Mouse (Mus musculus): ENCODE measurements around the gene Syn3. TPM values are rescaled to one million over a fixed set of nuclear protein-coding genes. Genes with fewer than 3 reads are reported as not detected.

Syn3 gene
- polyA plus RNA-seq, 2 experiments, result 0.11 to 0.14 TPM

- Histone ChIP-seq H3K4me2 (ENCODE audit: low read depth) (no peak overlapping the region), H3K4me3 (ENCODE audit: insufficient read depth in 1 of 2, low read depth in 2 of 2, low read length in 2 of 2) (no peak overlapping the region), H3K9me3 (ENCODE audit: control insufficient read depth, low read length) (no peaks in the 10 kb centered on the region), H3K27ac (no peak overlapping the region), H3K36me3 (replicated peaks; ENCODE audit: control insufficient read depth, insufficient read depth, low read depth) (no peaks in the 10 kb centered on the region), H3K4me1 (replicated peaks; ENCODE audit: control insufficient read depth in 2 of 2, insufficient read depth in 2 of 2, low read length in 1 of 2) (peaks cover 4 to 6% of the 10 kb centered on the region in 2 experiments; a peak in 2 of 4 replicates), H3K27me3 (ENCODE audit: control insufficient read depth, insufficient read depth, low read length) (no peaks in the 10 kb centered on the region), H3K9ac (replicated peaks) (no peak overlapping the region)
- TF ChIP-seq EP300 (IDR thresholded peaks at IDR 0.05; ENCODE audit: low read depth) (no peak), CTCF (IDR thresholded peaks at IDR 0.05; ENCODE audit: low read depth) (no peak)
- DNase-seq (ENCODE audit: low read depth in 3 of 3, low spot score in 3 of 3) (no peak), ATAC-seq (ENCODE audit: insufficient read depth) (no peak)
- 59% methylated on average over 5 of the region's 5 CpGs for WGBS (ENCODE audit: insufficient replicate concordance)
Observed at GRCm38 (mm10) chr10:86387821-86388440, 110.8 kb downstream of the Syn3 start.

GRCm38 (mm10) chr10:86386232-86386631, 112.5 kb downstream of the Syn3 start:
- H3K27ac ChIP-seq, result no peak overlapping the region
- no peaks in the 10 kb centered on the region for H3K27me3 ChIP-seq (ENCODE audit: control insufficient read depth, insufficient read depth, low read length)
- 66% methylated on average over 4 of the region's 4 CpGs for WGBS (ENCODE audit: insufficient replicate concordance)
- TF ChIP-seq EP300 (IDR thresholded peaks at IDR 0.05; ENCODE audit: low read depth) (no peak), CTCF (IDR thresholded peaks at IDR 0.05; ENCODE audit: low read depth) (no peak)
- H3K9ac ChIP-seq (replicated peaks), result no peak overlapping the region
- H3K36me3 ChIP-seq (replicated peaks; ENCODE audit: control insufficient read depth, insufficient read depth, low read depth), result no peaks in the 10 kb centered on the region
- DNase-seq (ENCODE audit: low read depth in 3 of 3, low spot score in 3 of 3) (no peak), ATAC-seq (ENCODE audit: insufficient read depth) (no peak)
- no peak overlapping the region for H3K4me2 ChIP-seq (ENCODE audit: low read depth)
- H3K4me1 ChIP-seq (replicated peaks; ENCODE audit: control insufficient read depth in 2 of 2, insufficient read depth in 2 of 2, low read length in 1 of 2), result no peaks in the 10 kb centered on the region
- H3K4me3 ChIP-seq (ENCODE audit: insufficient read depth in 1 of 2, low read depth in 2 of 2, low read length in 2 of 2), result no peak overlapping the region
- no peaks in the 10 kb centered on the region for H3K9me3 ChIP-seq (ENCODE audit: control insufficient read depth, low read length)

GRCm38 (mm10) chr10:86385656-86386055, 113.0 kb downstream of the Syn3 start:
- 37% methylated on average over 4 of the region's 4 CpGs for WGBS (ENCODE audit: insufficient replicate concordance)
- H3K27ac ChIP-seq, result no peak overlapping the region

GRCm38 (mm10) chr10:86384655-86385054, 114.0 kb downstream of the Syn3 start:
- no peak for ATAC-seq (ENCODE audit: insufficient read depth)
- Histone ChIP-seq H3K9ac (replicated peaks) (no peak overlapping the region), H3K27ac (no peak overlapping the region), H3K4me3 (ENCODE audit: insufficient read depth in 1 of 2, low read depth in 2 of 2, low read length in 2 of 2) (no peak overlapping the region), H3K27me3 (ENCODE audit: control insufficient read depth, insufficient read depth, low read length) (no peaks in the 10 kb centered on the region), H3K36me3 (replicated peaks; ENCODE audit: control insufficient read depth, insufficient read depth, low read depth) (no peaks in the 10 kb centered on the region), H3K4me1 (replicated peaks; ENCODE audit: control insufficient read depth in 2 of 2, insufficient read depth in 2 of 2, low read length in 1 of 2) (no peaks in the 10 kb centered on the region), H3K9me3 (ENCODE audit: control insufficient read depth, low read length) (no peaks in the 10 kb centered on the region), H3K4me2 (ENCODE audit: low read depth) (no peak overlapping the region)
- 61% methylated on average over 2 of the region's 2 CpGs for WGBS (ENCODE audit: insufficient replicate concordance)
- TF ChIP-seq EP300 (IDR thresholded peaks at IDR 0.05; ENCODE audit: low read depth), result no peak
- TF ChIP-seq CTCF (IDR thresholded peaks at IDR 0.05; ENCODE audit: low read depth), result no peak
- DNase-seq (ENCODE audit: low read depth in 3 of 3, low spot score in 3 of 3), result no peak

More at GRCm38 (mm10) chr10:86385656-86386055, 113.0 kb downstream of the Syn3 start:
- Histone ChIP-seq H3K4me1 (replicated peaks; ENCODE audit: control insufficient read depth in 2 of 2, insufficient read depth in 2 of 2, low read length in 1 of 2) (no peaks in the 10 kb centered on the region), H3K9ac (replicated peaks) (no peak overlapping the region), H3K4me2 (ENCODE audit: low read depth) (no peak overlapping the region), H3K36me3 (replicated peaks; ENCODE audit: control insufficient read depth, insufficient read depth, low read depth) (no peaks in the 10 kb centered on the region), H3K9me3 (ENCODE audit: control insufficient read depth, low read length) (no peaks in the 10 kb centered on the region), H3K4me3 (ENCODE audit: insufficient read depth in 1 of 2, low read depth in 2 of 2, low read length in 2 of 2) (no peak overlapping the region), H3K27me3 (ENCODE audit: control insufficient read depth, insufficient read depth, low read length) (no peaks in the 10 kb centered on the region)
- DNase-seq (ENCODE audit: low read depth in 3 of 3, low spot score in 3 of 3), result no peak
- no peak for TF ChIP-seq CTCF (IDR thresholded peaks at IDR 0.05; ENCODE audit: low read depth)
- TF ChIP-seq EP300 (IDR thresholded peaks at IDR 0.05; ENCODE audit: low read depth), result no peak
- no peak for ATAC-seq (ENCODE audit: insufficient read depth)

GRCm38 (mm10) chr10:86381922-86382260, 116.8 kb downstream of the Syn3 start:
- H3K9me3 ChIP-seq (ENCODE audit: control insufficient read depth, low read length), result no peaks in the 10 kb centered on the region
- H3K36me3 ChIP-seq (replicated peaks; ENCODE audit: control insufficient read depth, insufficient read depth, low read depth), result no peaks in the 10 kb centered on the region
- no peaks in the 10 kb centered on the region for H3K4me1 ChIP-seq (replicated peaks; ENCODE audit: control insufficient read depth in 2 of 2, insufficient read depth in 2 of 2, low read length in 1 of 2)
- H3K27ac ChIP-seq, result no peak overlapping the region
- ATAC-seq (ENCODE audit: insufficient read depth) (no peak), DNase-seq (ENCODE audit: low read depth in 3 of 3, low spot score in 3 of 3) (no peak)
- TF ChIP-seq EP300 (IDR thresholded peaks at IDR 0.05; ENCODE audit: low read depth), result no peak
- no peak for TF ChIP-seq CTCF (IDR thresholded peaks at IDR 0.05; ENCODE audit: low read depth)
- H3K4me2 ChIP-seq (ENCODE audit: low read depth), result no peak overlapping the region
- WGBS (ENCODE audit: insufficient replicate concordance), result 21% methylated on average over 2 of the region's 2 CpGs
- H3K4me3 ChIP-seq (ENCODE audit: insufficient read depth in 1 of 2, low read depth in 2 of 2, low read length in 2 of 2), result no peak overlapping the region
- no peak overlapping the region for H3K9ac ChIP-seq (replicated peaks)
- no peaks in the 10 kb centered on the region for H3K27me3 ChIP-seq (ENCODE audit: control insufficient read depth, insufficient read depth, low read length)
